Mouse (Mus musculus): ENCODE measurements at regions not wholly inside any gene's neighbourhood (a gene's known extent, or its start where the extent isn't known, plus 50 kb on each side); places are given as distances from the start of the nearest gene placed in this dataset.
"Not testable (repeated sequence)": the region's sequence is repeated elsewhere in the genome, so short reads cannot be mapped to it uniquely, and the experiment has no call there.

- no peak for DNase-seq (ENCODE audit: low spot score)
Observed at GRCm38 (mm10) chr15:24348975-24349560, 1064.5 kb downstream of the Basp1 start.

GRCm38 (mm10) chr15:24335876-24336275, 1077.7 kb downstream of the Basp1 start:
- not testable (repeated sequence) for DNase-seq (ENCODE audit: low spot score)

- DNase-seq (ENCODE audit: low spot score) = not testable (repeated sequence)
Observed at GRCm38 (mm10) chr15:24303123-24303522, 1110.4 kb downstream of the Basp1 start.

GRCm38 (mm10) chr15:24297236-24297635, 1116.3 kb downstream of the Basp1 start:
- DNase-seq (ENCODE audit: low spot score) = no peak

GRCm38 (mm10) chr15:24296798-24297197, 1116.8 kb downstream of the Basp1 start:
- DNase-seq (ENCODE audit: low spot score) = no peak

GRCm38 (mm10) chr15:24275100-24275499, 1138.5 kb downstream of the Basp1 start:
- DNase-seq (ENCODE audit: low spot score) = no peak

GRCm38 (mm10) chr15:24267360-24267759, 1146.2 kb downstream of the Basp1 start:
- no peak for DNase-seq (ENCODE audit: low spot score)

Measured in embryo, embryonic 10 days (tissue).